Mouse (Mus musculus) bone marrow, adult 2 months (tissue): ENCODE data around the gene Gsto1.

ENCODE experiments used
- CTCF ChIP-seq: fragments of 200-500 bp; IDR thresholded peaks from 2 replicates; pipeline ENCODE4 v1.5.1; 2011; ENCODE audit warnings: low read length, control low read depth; ENCODE audit not compliant: control insufficient read depth, insufficient read depth
- POLR2A ChIP-seq: fragments of 200-500 bp; IDR thresholded peaks from 2 replicates; pipeline ENCODE4 v1.6.1; 2011; ENCODE audit warnings: low read depth, mild to moderate bottlenecking, control low read depth, low read length, borderline replicate concordance; ENCODE audit not compliant: control insufficient read depth

GRCm38 (mm10) chr19:47868951-47869350 is 14.2 kb downstream of the Gsto1 start:
- TF ChIP-seq CTCF (no peak), POLR2A (no peak)
